Mouse (Mus musculus) frontal cortex, adult 2 months (tissue): ENCODE measurements around the gene Rab21. TPM values are rescaled to one million over a fixed set of nuclear protein-coding genes. Genes with fewer than 3 reads are reported as not detected.

Source experiments
- polyA plus RNA-seq: library from polyadenylated mRNA; depleted of rRNA; stranded (reverse); fragments of >200 nt; gene quantifications from 2 replicates; pipeline ENCODE4 v1.2.3, GENCODE M21; 2012; rRNA removed

Gene Rab21
- polyA plus RNA-seq, 1 experiment, result 43.9 TPM

Other genes with a start within 250 kb of the Rab21 start
- 0.50 and 1.3 TPM in 2 replicates for gene Tph2, start 130.6 kb downstream of the Rab21 start, polyA plus RNA-seq
- 25.5 and 27.3 TPM in 2 replicates for gene Tbc1d15, start 64.1 kb downstream of the Rab21 start, polyA plus RNA-seq
- 32.6 and 33.4 TPM in 2 replicates for gene Tmem19, start 46.9 kb upstream of the Rab21 start, polyA plus RNA-seq
- 13.9 and 14.1 TPM in 2 replicates for gene Thap2, start 68.8 kb upstream of the Rab21 start, polyA plus RNA-seq
- 109 and 118 TPM in 2 replicates for gene Zfc3h1, start 69.4 kb upstream of the Rab21 start, polyA plus RNA-seq